Mouse (Mus musculus): ENCODE measurements around the gene Socs3. TPM values are rescaled to one million over a fixed set of nuclear protein-coding genes. Genes with fewer than 3 reads are reported as not detected.

The Socs3 gene
- 3.3 and 3.5 TPM in 2 replicates for polyA plus RNA-seq (2012)

DNA sequence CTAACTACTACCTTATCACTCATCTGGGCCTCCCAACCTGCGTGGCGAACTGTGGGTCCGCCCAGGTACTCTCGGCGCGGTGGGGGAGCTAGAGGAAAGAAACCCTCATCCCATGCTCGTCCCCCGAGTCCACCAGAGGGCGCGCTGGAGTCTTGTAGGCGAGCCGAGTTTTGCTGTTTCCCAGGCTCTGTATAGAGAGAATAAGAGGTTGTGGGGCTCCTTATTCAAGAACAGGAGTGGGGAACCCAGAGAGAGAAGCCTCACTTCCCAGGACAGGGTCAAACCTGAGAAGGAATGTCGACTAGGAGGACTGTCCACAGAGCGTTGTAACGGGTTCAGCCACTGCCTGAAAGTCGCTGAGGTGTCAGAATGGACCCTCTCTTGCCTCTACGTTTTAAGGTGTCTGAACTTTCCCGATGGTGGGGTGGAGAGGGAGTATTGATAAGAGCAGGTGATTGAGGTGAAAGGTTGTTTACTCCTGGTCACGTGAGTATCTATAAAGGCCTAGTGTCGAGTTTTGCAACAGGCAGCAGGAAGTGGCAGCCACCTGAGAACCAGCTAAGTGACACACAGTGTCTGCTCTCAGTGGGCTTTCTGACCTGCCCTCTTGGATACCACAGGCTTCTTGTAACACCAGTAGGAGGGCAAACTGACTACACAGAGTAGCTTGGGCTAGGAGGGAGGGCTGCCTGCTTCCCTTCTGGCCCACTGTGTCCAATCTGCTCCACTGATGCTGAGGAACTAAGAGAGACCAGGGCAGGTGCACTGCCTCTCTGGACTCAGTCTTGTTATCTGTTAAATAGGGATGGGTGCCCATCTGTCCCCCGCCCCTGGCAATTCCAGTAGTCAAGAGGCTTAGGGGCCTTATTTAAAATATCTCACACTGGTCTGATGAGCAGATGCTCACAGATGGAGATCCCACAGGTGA, at the start of gene Socs3:
TSS of gene Socs3 (minus strand) at position 103 of the 928 bp plus-strand sequence.
- TF ChIP-seq GATA1 (IDR thresholded peaks at IDR 0.05; ENCODE audit: low read length), result no peak

DNA sequence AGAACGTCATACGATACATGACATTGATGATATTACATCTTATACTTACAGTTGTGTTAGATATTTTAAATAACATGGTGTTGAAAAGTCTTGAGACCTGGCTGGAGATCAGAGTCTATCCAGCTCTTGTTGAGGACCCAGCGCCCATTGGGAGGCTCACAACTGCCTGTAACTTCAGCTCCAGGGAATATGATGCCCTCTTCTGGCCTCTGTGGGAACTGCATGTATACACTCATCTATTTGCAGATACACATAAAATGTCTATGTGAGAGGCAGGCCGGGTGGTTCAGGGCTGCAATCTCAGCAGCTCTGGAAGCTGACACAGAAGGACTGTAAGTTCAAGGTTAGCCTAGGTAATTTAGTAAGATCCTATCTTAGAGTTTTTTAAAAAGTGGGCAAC, 48.5 kb upstream of the Socs3 start:
- TF ChIP-seq GATA1 (IDR thresholded peaks at IDR 0.05; ENCODE audit: low read length), result no peak

DNA sequence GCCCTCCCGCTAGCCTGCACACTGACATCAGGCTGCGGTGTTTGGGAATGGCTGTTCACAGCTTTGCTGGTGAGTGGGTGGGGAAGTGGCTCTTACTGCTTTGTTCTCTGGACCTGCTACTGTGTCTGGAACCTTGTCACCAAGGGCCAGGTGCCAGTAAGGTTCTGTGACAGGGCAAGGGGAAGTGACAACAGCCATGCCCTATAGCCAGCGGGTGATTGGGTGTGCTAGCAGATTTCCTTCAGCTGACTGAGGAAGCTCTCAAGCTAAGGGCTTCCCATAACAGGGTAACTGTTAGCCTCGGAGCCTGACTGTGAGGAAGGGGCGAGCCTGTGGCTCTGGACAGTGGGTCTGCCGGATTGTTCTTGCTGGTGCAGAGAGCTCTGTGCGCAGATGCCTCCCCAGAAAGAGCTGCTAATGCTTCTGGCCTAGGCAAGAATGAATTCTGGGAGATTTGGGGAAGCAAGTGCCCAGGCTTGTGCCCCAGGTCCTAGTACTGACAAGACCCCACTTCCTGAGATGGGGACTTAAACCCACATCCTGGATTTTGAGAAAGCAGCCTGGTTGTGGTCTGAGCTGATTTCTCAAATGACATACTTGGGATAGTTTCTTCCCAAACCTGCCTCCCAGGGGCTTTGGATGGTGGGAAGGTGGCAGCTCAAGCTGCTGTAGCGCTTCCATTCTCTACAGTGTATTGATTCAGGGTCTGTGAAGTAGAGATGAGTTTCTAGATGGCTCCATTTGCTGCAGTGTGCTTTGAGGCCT, 45.7 kb upstream of the Socs3 start:
- TF ChIP-seq GATA1 (IDR thresholded peaks at IDR 0.05; ENCODE audit: low read length), result no peak

DNA sequence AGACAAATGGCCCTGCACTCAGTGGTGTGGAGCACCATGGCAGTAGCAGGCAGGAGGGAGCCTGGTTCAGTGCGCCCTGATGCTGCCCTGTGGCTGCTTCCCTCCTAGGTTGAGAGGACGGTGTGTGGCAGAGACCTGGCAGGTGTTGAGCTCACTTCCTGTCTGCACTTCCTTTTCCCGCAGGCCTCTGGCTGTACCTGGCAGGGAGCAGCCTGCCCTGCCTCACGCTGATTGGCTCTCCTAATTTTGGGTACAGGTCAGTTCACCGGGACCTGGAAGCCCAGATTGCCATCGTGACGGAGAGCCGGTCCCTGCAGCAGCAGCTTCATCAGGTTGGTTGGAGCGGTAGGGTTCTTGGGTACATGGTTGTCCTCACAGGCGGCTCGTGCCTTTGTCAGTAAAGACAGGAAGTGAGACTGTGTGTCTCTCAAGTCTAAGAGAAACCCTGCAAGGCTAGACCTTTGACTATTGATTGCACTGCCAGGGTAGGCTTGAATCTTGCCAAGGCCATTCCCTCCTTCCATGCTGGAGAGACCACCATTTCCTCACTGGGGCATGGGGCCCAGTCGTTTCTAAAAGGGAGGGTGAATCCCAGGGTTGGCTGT, 44.6 kb upstream of the Socs3 start:
- no peak for TF ChIP-seq GATA1 (IDR thresholded peaks at IDR 0.05; ENCODE audit: low read length)

DNA sequence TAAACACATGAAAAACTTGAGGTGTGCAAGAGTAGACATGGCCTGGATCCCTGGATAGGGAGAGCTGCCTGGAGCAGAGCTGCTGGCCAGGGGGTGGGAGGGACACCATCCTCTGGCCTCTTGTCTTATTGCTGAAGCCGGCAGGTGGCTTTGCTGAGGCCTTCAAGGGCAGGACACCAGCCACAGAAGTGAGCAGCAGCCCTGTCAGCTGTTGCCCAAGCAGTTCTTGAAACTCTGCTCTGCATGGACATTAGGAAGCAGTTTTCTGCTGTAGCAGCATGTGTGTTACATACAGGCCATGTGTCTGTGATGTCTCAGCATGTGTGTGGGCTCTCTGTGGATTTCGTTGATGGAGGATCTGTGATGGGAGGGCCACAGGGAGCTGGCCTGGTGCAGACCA, 43.5 kb upstream of the Socs3 start:
- no peak for TF ChIP-seq GATA1 (IDR thresholded peaks at IDR 0.05; ENCODE audit: low read length)

DNA sequence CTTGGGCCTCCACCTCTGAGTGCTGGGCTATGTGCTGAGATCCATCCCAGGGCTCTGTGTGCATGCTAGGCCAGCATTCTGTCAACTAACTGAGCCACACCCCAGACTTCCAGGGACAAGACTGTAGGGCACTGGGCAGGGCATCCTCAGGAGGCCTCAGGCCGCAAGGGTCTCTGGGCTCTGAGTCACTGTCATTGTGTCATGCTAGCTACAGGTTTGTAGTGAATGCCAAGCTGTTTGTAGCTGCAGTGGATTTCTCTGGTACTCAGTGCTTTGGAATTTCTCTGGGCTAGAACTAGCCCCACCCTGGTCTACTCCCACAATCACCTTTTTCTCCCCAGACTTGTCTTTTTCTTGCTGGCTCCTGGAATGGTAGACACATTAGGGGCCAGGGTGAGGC, 42.7 kb upstream of the Socs3 start:
- no peak for TF ChIP-seq GATA1 (IDR thresholded peaks at IDR 0.05; ENCODE audit: low read length)

DNA sequence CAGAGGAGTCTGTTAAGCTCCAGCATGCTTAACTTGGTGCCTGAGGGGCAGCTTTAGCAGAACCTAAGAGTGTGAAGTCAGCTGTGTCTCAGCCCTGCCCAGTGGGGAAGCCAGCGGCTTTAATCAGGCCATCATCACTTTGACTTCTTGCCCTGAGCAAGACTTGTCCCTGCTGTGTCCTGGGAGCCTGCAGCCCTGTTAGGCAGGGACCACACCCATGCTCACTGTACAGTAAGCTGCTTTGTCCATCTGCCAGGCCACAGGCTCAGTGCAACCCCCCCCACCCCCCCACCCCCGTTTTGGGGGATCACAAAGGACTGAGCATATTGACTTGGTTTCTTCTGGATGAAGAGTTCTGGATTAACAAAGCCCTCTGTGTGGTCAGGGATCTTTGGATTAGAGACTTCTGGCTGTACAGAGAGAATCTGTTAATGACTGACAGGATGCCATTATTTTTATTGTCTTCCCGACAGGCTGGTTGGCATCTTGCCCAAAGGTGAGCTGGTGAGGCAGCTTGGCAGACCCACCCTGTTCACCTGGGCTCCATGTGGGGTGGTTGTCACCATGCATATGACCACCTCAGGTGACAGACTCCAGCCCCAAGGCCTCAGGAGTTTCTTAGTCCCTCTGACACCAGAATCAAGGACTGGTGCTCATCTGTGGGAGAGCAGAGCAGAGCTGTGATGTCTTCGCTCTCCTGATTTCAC, 40.2 kb upstream of the Socs3 start:
- TF ChIP-seq GATA1 (IDR thresholded peaks at IDR 0.05; ENCODE audit: low read length), result no peak

DNA sequence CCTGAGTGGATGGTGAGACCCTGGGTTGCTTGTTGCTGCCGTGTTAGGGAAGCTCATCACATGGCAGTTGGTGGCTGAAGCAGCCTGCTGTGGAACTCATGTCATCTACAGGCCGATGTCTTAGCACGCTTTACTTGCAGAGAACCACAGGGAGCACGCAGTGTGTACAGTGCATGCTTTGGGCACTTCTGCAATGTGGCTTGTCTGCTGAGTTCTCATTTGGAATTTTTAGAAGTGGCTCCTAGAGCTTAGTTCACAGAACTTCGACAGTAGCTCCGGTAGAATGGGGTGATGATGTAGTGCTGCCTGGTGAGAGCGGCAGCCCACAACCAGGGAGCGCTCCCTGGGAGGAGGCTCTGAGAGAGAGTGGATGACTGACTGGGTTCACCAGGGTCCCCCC, 39.0 kb upstream of the Socs3 start:
- TF ChIP-seq GATA1 (IDR thresholded peaks at IDR 0.05; ENCODE audit: low read length), result no peak

DNA sequence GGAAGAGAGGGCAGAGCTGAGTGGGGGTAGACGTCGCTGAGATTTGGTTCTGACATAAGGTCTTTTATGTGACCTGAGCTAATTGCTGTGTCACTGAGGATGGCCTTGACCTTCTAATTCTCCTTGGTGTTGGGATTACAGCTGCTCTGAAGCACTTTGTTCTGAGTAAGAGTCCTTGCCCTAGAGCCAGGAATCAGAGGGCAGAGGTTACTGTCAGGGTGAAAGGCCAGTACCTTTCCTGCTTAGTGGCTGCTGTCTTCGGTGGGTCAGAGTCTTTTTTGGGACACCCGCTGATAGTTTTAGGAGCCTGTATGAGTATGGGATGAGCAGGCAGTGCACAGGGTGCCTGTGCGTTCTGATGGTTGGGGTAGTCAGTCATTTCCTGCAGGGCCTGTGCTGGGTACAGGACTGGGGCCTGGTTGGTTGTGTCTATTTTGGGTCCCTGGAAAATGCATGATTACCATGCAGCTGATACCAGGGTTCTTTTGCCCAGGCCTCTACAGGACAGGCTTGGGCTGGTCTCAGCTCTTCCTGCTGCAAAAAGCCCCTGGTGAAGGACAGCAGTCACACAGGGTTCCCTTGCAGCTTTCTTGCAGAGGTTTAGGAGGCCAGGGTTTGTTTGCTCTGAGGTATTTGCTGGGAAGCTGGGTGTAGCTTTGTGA, 38.4 kb upstream of the Socs3 start:
- TF ChIP-seq GATA1 (IDR thresholded peaks at IDR 0.05; ENCODE audit: low read length), result no peak

DNA sequence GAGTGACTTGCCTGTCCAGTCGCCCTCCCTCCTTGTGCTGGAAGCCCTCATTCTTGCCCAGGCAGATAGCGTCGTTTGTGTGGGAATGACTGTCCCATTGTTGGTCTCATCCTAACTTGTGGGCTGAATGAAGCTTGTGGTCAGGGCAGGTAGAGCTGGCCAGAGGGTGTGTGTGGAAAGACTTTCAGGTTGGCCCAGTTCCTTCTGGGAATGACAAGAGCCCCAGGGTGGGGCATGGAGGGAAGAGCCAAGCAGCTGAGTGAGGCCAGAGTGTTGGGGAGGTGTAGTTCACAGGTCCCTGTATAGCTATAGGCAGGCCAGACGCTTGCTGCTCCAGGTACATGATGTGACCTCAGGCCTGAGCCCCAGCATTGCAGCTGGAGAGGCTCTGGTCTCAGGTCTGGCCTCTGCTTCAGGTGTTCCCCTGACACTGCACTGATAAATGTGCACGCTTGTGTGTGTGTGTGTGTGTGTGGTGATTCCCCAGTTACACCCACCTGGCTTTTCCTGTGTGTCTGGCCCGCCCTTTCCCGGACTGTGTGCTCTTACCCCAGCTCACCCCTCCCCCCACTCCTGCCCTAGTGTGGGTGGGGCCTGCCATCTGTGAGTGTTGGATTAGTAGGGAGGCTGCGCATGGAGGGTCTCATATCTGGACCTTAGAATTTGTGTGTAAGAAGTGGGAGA, 37.8 kb upstream of the Socs3 start:
- TF ChIP-seq GATA1 (IDR thresholded peaks at IDR 0.05; ENCODE audit: low read length), result no peak

DNA sequence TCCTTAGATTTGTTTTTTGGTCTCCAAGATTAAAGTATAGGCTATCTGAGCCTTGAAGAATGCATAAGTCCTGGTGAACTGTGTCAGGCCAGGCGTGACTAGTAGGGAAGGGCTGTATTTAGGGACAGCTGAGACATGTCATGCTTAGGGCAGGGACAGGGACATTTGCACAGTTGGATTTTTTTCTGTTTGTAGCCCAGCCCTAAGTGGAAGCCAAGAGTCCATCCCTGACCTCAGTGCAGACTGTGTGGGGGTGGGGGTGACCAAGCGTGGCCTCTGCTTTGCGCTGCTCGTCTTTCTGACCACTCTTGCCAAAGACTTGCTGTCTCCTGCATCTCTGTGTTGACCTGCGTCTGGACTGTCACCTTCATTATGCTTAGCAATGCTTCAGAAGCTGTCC, 34.4 kb upstream of the Socs3 start:
- no peak for TF ChIP-seq GATA1 (IDR thresholded peaks at IDR 0.05; ENCODE audit: low read length)

DNA sequence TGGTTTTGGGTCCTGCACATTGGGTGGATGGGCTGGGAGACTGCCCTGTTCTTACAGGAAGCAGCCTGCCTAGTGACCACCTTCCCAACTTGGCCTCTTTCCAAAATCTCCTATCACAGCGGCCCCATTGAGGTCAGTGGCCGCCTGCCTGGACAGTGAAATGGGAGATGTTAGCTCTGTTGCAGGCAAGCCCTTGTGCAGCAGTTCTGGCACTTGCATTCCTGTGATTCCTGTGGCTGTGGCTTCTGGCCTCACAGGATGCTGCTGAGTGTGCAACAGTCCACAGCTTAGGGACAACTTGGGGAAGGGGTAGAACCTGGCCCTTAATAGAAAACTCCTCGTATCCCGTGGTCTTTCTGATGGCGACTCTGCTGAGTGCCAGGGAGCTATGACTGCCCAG, 33.9 kb upstream of the Socs3 start:
- TF ChIP-seq GATA1 (IDR thresholded peaks at IDR 0.05; ENCODE audit: low read length), result no peak

DNA sequence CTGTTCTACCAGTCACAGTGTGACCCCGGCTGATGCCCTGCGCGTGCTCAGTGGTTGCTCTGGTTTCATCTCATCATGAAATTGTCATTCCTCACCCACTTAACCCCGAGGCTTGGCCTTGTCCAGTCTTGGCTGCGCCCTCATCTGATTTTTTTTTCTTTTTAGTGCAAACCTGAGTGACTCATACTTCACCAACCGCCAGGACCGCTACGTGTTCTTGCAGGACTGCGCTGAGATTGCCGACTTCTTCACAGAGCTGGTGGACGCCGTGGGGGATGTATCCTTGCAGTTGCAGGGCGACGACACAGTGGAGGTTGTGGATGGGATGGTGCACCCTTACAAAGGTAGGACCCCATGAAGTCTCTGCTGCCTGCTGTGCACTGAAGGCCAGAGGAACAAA, 33.3 kb upstream of the Socs3 start:
- no peak for TF ChIP-seq GATA1 (IDR thresholded peaks at IDR 0.05; ENCODE audit: low read length)

DNA sequence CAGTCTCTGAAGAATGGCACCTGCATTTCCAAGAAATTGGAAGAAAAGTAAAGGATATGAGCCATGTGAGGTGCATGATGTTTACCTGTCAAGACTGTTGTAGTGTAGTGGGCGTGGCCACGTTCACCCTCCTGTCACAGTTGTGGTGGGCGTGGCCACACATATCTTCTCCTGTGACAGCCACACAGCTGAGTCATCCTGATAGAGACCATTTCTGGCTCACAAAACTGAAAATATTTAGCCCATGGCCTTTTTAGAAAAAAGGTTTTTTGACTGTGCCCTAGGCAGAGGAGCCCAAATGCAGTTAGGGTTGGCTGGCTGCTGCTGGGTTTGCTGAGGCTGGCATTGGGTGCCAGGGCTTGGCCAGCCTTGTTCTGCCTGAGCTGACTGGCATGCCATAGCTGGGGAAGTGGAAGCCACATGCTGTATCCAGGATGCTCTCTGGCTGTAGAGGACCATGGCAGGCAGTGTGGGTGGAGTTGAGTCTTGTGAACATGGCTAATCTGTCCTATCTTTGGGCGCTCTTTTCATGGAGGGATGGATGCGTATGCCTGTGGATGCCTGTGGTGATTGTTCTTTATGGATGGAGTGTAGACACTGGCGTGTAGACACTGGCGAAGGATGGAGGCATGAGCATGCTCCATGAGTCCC, 30.8 kb upstream of the Socs3 start:
- TF ChIP-seq GATA1 (IDR thresholded peaks at IDR 0.05; ENCODE audit: low read length), result no peak

Data from G1E-ER4 (cell line).